Mouse (Mus musculus) CH12.LX (cell line): ENCODE results near the gene Wdr78. TPM values are rescaled to one million over a fixed set of nuclear protein-coding genes. Genes with fewer than 3 reads are reported as not detected.

Source experiments
- DNase-seq: peaks from one replicate; pipeline ENCODE4 v3.0.0-alpha.2; 2013; ENCODE audit errors: extremely low read depth
- H3K27ac ChIP-seq: 2 replicates; pipeline ENCODE4 v1.5.1; 2012; ENCODE audit warnings: low read depth, mild to moderate bottlenecking, control low read depth, moderate library complexity; ENCODE audit not compliant: insufficient read depth
- H3K27me3 ChIP-seq: replicated peaks from 2 replicates; pipeline ENCODE3; 2012; ENCODE audit warnings: inconsistent platforms
- H3K36me3 ChIP-seq, 2 experiments: replicated peaks in 1 of 2; 2 replicates each; pipeline versions ENCODE3 to v1.6.1; 2012; ENCODE audit warnings: inconsistent platforms in 1 of 2, low read length in 1 of 2, mild to moderate bottlenecking in 1 of 2, mixed read lengths in 1 of 2, moderate library complexity in 1 of 2; ENCODE audit not compliant: control insufficient read depth in 1 of 2, insufficient read depth in 1 of 2
- H3K4me1 ChIP-seq, 2 experiments: 2 replicates each; pipeline ENCODE4 v1.6.1; 2012; ENCODE audit warnings: inconsistent platforms in 1 of 2, moderate library complexity in 1 of 2; ENCODE audit not compliant: insufficient read depth in 2 of 2, control insufficient read depth in 1 of 2
- H3K4me2 ChIP-seq: 2 replicates; pipeline ENCODE4 v1.6.1; 2012; ENCODE audit warnings: low read depth, mild to moderate bottlenecking, control low read depth; ENCODE audit not compliant: poor library complexity, insufficient read depth, severe bottlenecking
- H3K4me3 ChIP-seq, 3 experiments: fragments of 150-350 bp in 1 of 3; sonication (generic) in 1 of 3; replicated peaks in 1 of 3; 2 replicates each; pipeline versions ENCODE3 to v1.5.1; 2011 to 2012; ENCODE audit warnings: low read depth in 2 of 3, low read length in 2 of 3, mild to moderate bottlenecking in 2 of 3, moderate library complexity in 2 of 3, control low read depth in 1 of 3, improper control_type of control experiment in 1 of 3, inconsistent platforms in 1 of 3, mixed read lengths in 1 of 3; ENCODE audit not compliant: poor library complexity in 1 of 3
- H3K79me2 ChIP-seq: replicated peaks from 2 replicates; pipeline ENCODE4 v1.6.1; 2012; ENCODE audit warnings: mild to moderate bottlenecking, moderate library complexity; ENCODE audit not compliant: control insufficient read depth, poor library complexity, insufficient read depth, severe bottlenecking; ENCODE audit errors: extremely low read depth
- H3K9ac ChIP-seq: 2 replicates; pipeline ENCODE4 v1.6.1; 2012; ENCODE audit warnings: low read depth, mild to moderate bottlenecking, control low read depth, moderate library complexity; ENCODE audit not compliant: insufficient read depth
- H3K9me3 ChIP-seq: replicated peaks from 2 replicates; pipeline ENCODE3; 2012; ENCODE audit warnings: low read length, inconsistent platforms, mixed read lengths
- BHLHE40 ChIP-seq: IDR thresholded peaks from 2 replicates; pipeline ENCODE4 v1.6.1; 2011; ENCODE audit warnings: mild to moderate bottlenecking, low read depth, low read length, improper control_type of control experiment
- CHD2 ChIP-seq: IDR thresholded peaks from 2 replicates; pipeline ENCODE4 v1.6.1; 2011; ENCODE audit warnings: low read length, improper control_type of control experiment
- CTCF ChIP-seq, 2 experiments: IDR thresholded peaks in 1 of 2; conservative IDR thresholded peaks in 1 of 2; 2 replicates each; pipeline ENCODE4 v1.5.1; 2011 to 2012; ENCODE audit warnings: low read depth in 2 of 2, low read length in 2 of 2, improper control_type of control experiment in 1 of 2, inconsistent platforms in 1 of 2, mild to moderate bottlenecking in 1 of 2, moderate library complexity in 1 of 2
- E2F4 ChIP-seq: IDR thresholded peaks from 2 replicates; pipeline ENCODE4 v1.6.1; 2011; ENCODE audit warnings: low read depth, low read length, improper control_type of control experiment; ENCODE audit not compliant: insufficient replicate concordance
- ELF1 ChIP-seq: IDR thresholded peaks from 2 replicates; pipeline ENCODE4 v1.6.1; 2014; ENCODE audit warnings: low read depth, mild to moderate bottlenecking, inconsistent platforms, low read length, improper control_type of control experiment
- GABPA ChIP-seq: IDR thresholded peaks from 2 replicates; pipeline ENCODE4 v1.6.1; 2012; ENCODE audit warnings: low read depth, low read length, improper control_type of control experiment, inconsistent platforms; ENCODE audit not compliant: insufficient replicate concordance
- HCFC1 ChIP-seq: IDR thresholded peaks from 2 replicates; pipeline ENCODE4 v1.6.1; 2012; ENCODE audit warnings: low read depth, mild to moderate bottlenecking, inconsistent platforms, low read length, improper control_type of control experiment
- JUN ChIP-seq: IDR thresholded peaks from 2 replicates; pipeline ENCODE4 v1.6.1; 2011; ENCODE audit warnings: low read depth, mild to moderate bottlenecking, low read length, improper control_type of control experiment, moderate library complexity; ENCODE audit not compliant: insufficient read depth
- KAT2A ChIP-seq: IDR thresholded peaks from 2 replicates; pipeline ENCODE4 v1.6.1; 2012; ENCODE audit warnings: low read length, improper control_type of control experiment, inconsistent platforms; ENCODE audit not compliant: insufficient replicate concordance
- MAFK ChIP-seq: IDR thresholded peaks from 2 replicates; pipeline ENCODE4 v1.6.1; 2011; ENCODE audit warnings: low read length, improper control_type of control experiment; ENCODE audit not compliant: insufficient replicate concordance
- MAZ ChIP-seq: IDR thresholded peaks from 2 replicates; pipeline ENCODE4 v1.6.1; 2012; ENCODE audit warnings: low read depth, mild to moderate bottlenecking, inconsistent platforms, low read length, improper control_type of control experiment, moderate library complexity
- MEF2A ChIP-seq: IDR thresholded peaks from 2 replicates; pipeline ENCODE4 v1.6.1; 2014; ENCODE audit warnings: low read depth, mild to moderate bottlenecking, inconsistent platforms, low read length, improper control_type of control experiment, borderline replicate concordance
- MXI1 ChIP-seq: IDR thresholded peaks from 2 replicates; pipeline ENCODE4 v1.6.1; 2011; ENCODE audit warnings: mild to moderate bottlenecking, low read depth, low read length, improper control_type of control experiment
- MYC ChIP-seq: IDR thresholded peaks from 2 replicates; pipeline ENCODE4 v1.6.1; 2011; ENCODE audit warnings: low read depth, mild to moderate bottlenecking, improper control_type of control experiment, low read length
- PAX5 ChIP-seq: IDR thresholded peaks from 2 replicates; pipeline ENCODE4 v1.6.1; 2012; ENCODE audit warnings: low read length, inconsistent platforms, mixed read lengths
- POLR2A ChIP-seq: IDR thresholded peaks from 2 replicates; pipeline ENCODE4 v1.6.1; 2011; ENCODE audit warnings: low read depth, mild to moderate bottlenecking, improper control_type of control experiment, low read length
- POLR2AphosphoS2 ChIP-seq: IDR thresholded peaks from 2 replicates; pipeline ENCODE4 v1.6.1; 2011; ENCODE audit warnings: low read depth, low read length, improper control_type of control experiment
- SIN3A ChIP-seq: IDR thresholded peaks from 2 replicates; pipeline ENCODE4 v1.6.1; 2012; ENCODE audit warnings: low read length, improper control_type of control experiment, inconsistent platforms
- SMC3 ChIP-seq: IDR thresholded peaks from 2 replicates; pipeline ENCODE4 v1.6.1; 2011; ENCODE audit warnings: low read depth, low read length, improper control_type of control experiment
- TBP ChIP-seq: conservative IDR thresholded peaks from 2 replicates; pipeline ENCODE4 v1.6.1; 2011; ENCODE audit warnings: low read depth, low read length, improper control_type of control experiment
- USF1 ChIP-seq: IDR thresholded peaks from 2 replicates; pipeline ENCODE4 v1.6.1; 2014; ENCODE audit warnings: low read depth, mild to moderate bottlenecking, inconsistent platforms, low read length, improper control_type of control experiment
- USF2 ChIP-seq: conservative IDR thresholded peaks from 2 replicates; pipeline ENCODE4 v1.6.1; 2011; ENCODE audit warnings: low read depth, low read length, improper control_type of control experiment
- ZKSCAN1 ChIP-seq: IDR thresholded peaks from 2 replicates; pipeline ENCODE4 v1.6.1; 2012; ENCODE audit warnings: low read depth, inconsistent platforms, low read length, improper control_type of control experiment, borderline replicate concordance
- ZMIZ1 ChIP-seq: IDR thresholded peaks from 2 replicates; pipeline ENCODE4 v1.6.1; 2012; ENCODE audit warnings: low read depth, mild to moderate bottlenecking, inconsistent platforms, low read length, improper control_type of control experiment
- ZNF384 ChIP-seq: IDR thresholded peaks from 2 replicates; pipeline ENCODE4 v1.6.1; 2012; ENCODE audit warnings: low read depth, low read length, improper control_type of control experiment, inconsistent platforms
- dilution Hi-C: fragments of 300-500 bp; cut with MboI; formaldehyde crosslinking; loops from 2 replicates; pipeline ENCODE4 v1.14.3; 2020; ENCODE audit warnings: low sequenced_read_pairs; ENCODE audit not compliant: extremely low pct_unique_long_range_greater_than_20kb, extremely low pct_ligation_motif_present
- in situ Hi-C: fragments of 300-500 bp; cut with MboI; formaldehyde crosslinking; loops from 3 replicates; pipeline ENCODE4 v1.14.3; 2019; ENCODE audit warnings: low sequenced_read_pairs, low pct_ligation_motif_present, low pct_unique_long_range_greater_than_20kb, mixed read lengths
- polyA plus RNA-seq: library from polyadenylated mRNA; unstranded; fragments of >175 nt; gene quantifications from 2 replicates; pipeline ENCODE4 v1.2.1, GENCODE M21; 2012; ENCODE audit warnings: low read depth; ENCODE audit not compliant: insufficient read length
- total RNA-seq, 2 experiments: library from RNA; depleted of rRNA; stranded (reverse); fragments of 300-350 nt in 1 of 2; fragments of >200 nt in 1 of 2; gene quantifications; 2 replicates each; pipeline ENCODE4 v1.2.3; 2012 to 2014

The Wdr78 gene
- total and polyA plus RNA-seq, 3 experiments = 0.29 to 1.1 (median 0.63) TPM

GRCm38 (mm10) chr4:103010734-103011133 is 103.6 kb downstream of the Wdr78 start:
- Histone ChIP-seq H3K9ac (no peak overlapping the region), H3K36me3 (no peaks in the 10 kb centered on the region), H3K79me2 (no peaks in the 10 kb centered on the region), H3K4me3 (no peak overlapping the region), H3K4me1 (peaks cover 2 to 4% of the 10 kb centered on the region in 2 experiments; a peak in 2 of 4 replicates), H3K27ac (no peak overlapping the region), H3K9me3 (no peaks in the 10 kb centered on the region), H3K4me2 (no peak overlapping the region), H3K27me3 (no peaks in the 10 kb centered on the region)
- in situ Hi-C loops (no loop called here), dilution Hi-C loops (no loop called here)
- TF ChIP-seq MEF2A = no peak
- TF ChIP-seq MYC = no peak
- TF ChIP-seq ELF1 = no peak
- no peak for TF ChIP-seq MAFK
- no peak for TF ChIP-seq HCFC1
- TF ChIP-seq E2F4 = no peak
- no peak for TF ChIP-seq KAT2A
- no peak for TF ChIP-seq USF1
- TF ChIP-seq USF2 = no peak
- no peak for TF ChIP-seq ZMIZ1
- no peak for TF ChIP-seq BHLHE40
- DNase-seq = no peak

DNA sequence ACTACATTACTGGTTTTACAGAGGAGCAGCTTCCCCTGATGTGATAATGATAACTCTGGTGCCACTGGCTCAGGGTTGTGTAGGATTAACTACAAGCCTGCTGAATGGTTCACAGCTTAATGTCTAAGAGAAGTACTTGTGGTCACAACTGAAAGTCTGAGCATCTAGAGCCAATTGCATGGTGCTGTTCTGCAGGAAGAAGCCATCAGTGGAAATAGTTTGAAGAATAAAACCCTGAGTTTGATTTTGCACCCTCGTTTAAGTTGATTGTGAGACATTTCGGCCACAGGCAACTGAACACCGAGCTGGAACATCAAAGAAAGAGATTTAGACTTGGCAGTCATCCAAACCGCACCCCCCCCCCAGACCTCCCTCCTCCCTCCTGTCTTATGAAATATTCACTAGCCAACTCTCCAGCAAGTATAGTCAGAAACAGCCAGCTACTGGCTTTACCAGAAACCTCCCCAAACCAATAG is 107.4 kb downstream of the Wdr78 start:
- Histone ChIP-seq H3K36me3 (no peaks in the 10 kb centered on the region), H3K4me3 (no peak overlapping the region), H3K9ac (no peak overlapping the region), H3K27ac (no peak overlapping the region), H3K79me2 (no peaks in the 10 kb centered on the region), H3K4me2 (no peak overlapping the region), H3K4me1 (peaks cover 2 to 4% of the 10 kb centered on the region in 2 experiments; a peak in 2 of 4 replicates), H3K27me3 (no peaks in the 10 kb centered on the region), H3K9me3 (no peaks in the 10 kb centered on the region)
- in situ Hi-C loops = no loop called here
- no peak for DNase-seq
- TF ChIP-seq MAZ (no peak), TBP (no peak), JUN (no peak), E2F4 (no peak), ZNF384 (no peak), SIN3A (no peak), PAX5 (no peak), POLR2A (no peak), GABPA (no peak), ZKSCAN1 (no peak), CTCF (conservative IDR thresholded peaks at IDR 0.05 in 1 of 2, IDR thresholded peaks at IDR 0.05 in 1 of 2; ENCODE audit: low read depth in 2 of 2, low read length in 2 of 2) (no peak), SMC3 (no peak), MXI1 (no peak), CHD2 (no peak), KAT2A (no peak), POLR2AphosphoS2 (no peak), USF2 (no peak)
- TF ChIP-seq, all 38 proteins: peak for 0
- dilution Hi-C loops = no loop called here
